Mouse (Mus musculus) lung, postnatal 0 days (tissue): ENCODE measurements around the gene Cubn. TPM values are rescaled to one million over a fixed set of nuclear protein-coding genes. Genes with fewer than 3 reads are reported as not detected.

ENCODE experiments used
- ATAC-seq: fragments of 200-750 bp; cut with Nextera tagmentation; 2 replicates; pipeline ENCODE4 v1.8.0; 2017; ENCODE audit warnings: moderate library complexity
- DNase-seq: peaks from one replicate; pipeline ENCODE4 v3.0.0-alpha.2; 2016; ENCODE audit warnings: low spot score
- H3K27ac ChIP-seq: fragments of 300-500 bp; sonication (generic); 2 replicates; pipeline ENCODE4 v1.5.1; 2014; ENCODE audit warnings: antibody characterized with exemption, mild to moderate bottlenecking, low read length, mixed read lengths
- H3K27me3 ChIP-seq: fragments of 300-500 bp; sonication (generic); replicated peaks from 2 replicates; pipeline ENCODE4 v1.6.1; 2014; ENCODE audit warnings: low read length, mixed read lengths; ENCODE audit not compliant: insufficient read depth
- H3K36me3 ChIP-seq: fragments of 300-500 bp; sonication (generic); 2 replicates; pipeline ENCODE4 v1.6.1; 2014; ENCODE audit warnings: low read length, mixed read lengths; ENCODE audit not compliant: insufficient read depth
- H3K4me1 ChIP-seq: fragments of 300-500 bp; sonication (generic); 2 replicates; pipeline ENCODE4 v1.6.1; 2014; ENCODE audit warnings: antibody characterized with exemption, low read depth, low read length, mixed read lengths; ENCODE audit not compliant: insufficient read depth
- H3K4me2 ChIP-seq: fragments of 300-500 bp; sonication (generic); replicated peaks from 2 replicates; pipeline ENCODE4 v1.6.1; 2014; ENCODE audit warnings: low read depth, mild to moderate bottlenecking, low read length, moderate library complexity, mixed read lengths
- H3K4me3 ChIP-seq: fragments of 300-500 bp; sonication (generic); 2 replicates; pipeline ENCODE4 v1.5.1; 2014; ENCODE audit warnings: low read depth, low read length
- H3K9ac ChIP-seq: fragments of 300-500 bp; sonication (generic); replicated peaks from 2 replicates; pipeline ENCODE4 v1.6.1; 2014; ENCODE audit warnings: low read depth, mild to moderate bottlenecking
- H3K9me3 ChIP-seq: fragments of 300-500 bp; sonication (generic); 2 replicates; pipeline ENCODE4 v1.6.1; 2016; ENCODE audit warnings: low read length, mixed read lengths
- CTCF ChIP-seq: IDR thresholded peaks from 2 replicates; pipeline ENCODE4 v1.5.1; 2016; ENCODE audit warnings: antibody characterized with exemption, mild to moderate bottlenecking
- EP300 ChIP-seq: IDR thresholded peaks from 2 replicates; pipeline ENCODE4 v1.6.1; 2016; ENCODE audit warnings: antibody characterized with exemption, mild to moderate bottlenecking, control low read depth
- WGBS: fragments of 180-500 bp; shearing (Covaris S2); extraction: QIAGEN DNeasy Blood & Tissue Kit; methylation state at CpG from one replicate; pipeline ENCODE4 v1.1.7; 2014; 5-methylcytosine and 5-hydroxymethylcytosine counted together
- polyA plus RNA-seq: library from polyadenylated mRNA; unstranded; fragments of >200 nt; fragmentation: Nextera tagmentation; extraction: Ambion mirVana; gene quantifications from 2 replicates; pipeline ENCODE4 v1.2.1, GENCODE M21; 2015

The Cubn gene
- polyA plus RNA-seq, 1 experiment from 2014 or later: 0.24 TPM

GRCm38 (mm10) chr2:13268681-13269293 lies 222.8 kb downstream of the Cubn start:
- H3K4me2 ChIP-seq: no peak overlapping the region
- H3K4me3 ChIP-seq: no peak overlapping the region
- no peaks in the 10 kb centered on the region for H3K9me3 ChIP-seq
- no peak for ATAC-seq
- 91% methylated on average over 4 of the region's 4 CpGs for WGBS
- DNase-seq: no peak
- TF ChIP-seq CTCF: no peak
- no peak for TF ChIP-seq EP300
- no peaks in the 10 kb centered on the region for H3K36me3 ChIP-seq
- no peak overlapping the region for H3K9ac ChIP-seq
- H3K27ac ChIP-seq: no peak overlapping the region
- H3K27me3 ChIP-seq: no peaks in the 10 kb centered on the region
- H3K4me1 ChIP-seq: peaks cover 9% of the 10 kb centered on the region; the same call in 1 of the 2 replicates

- peak; percentile 71 for DNase-seq
- no peaks in the 10 kb centered on the region for H3K9me3 ChIP-seq
- H3K4me3 ChIP-seq: no peak overlapping the region
- H3K36me3 ChIP-seq: peaks cover 5% of the 10 kb centered on the region; the same call in 1 of the 2 replicates
- no peaks in the 10 kb centered on the region for H3K4me1 ChIP-seq
- H3K27ac ChIP-seq: no peak overlapping the region
- TF ChIP-seq EP300 (no peak), CTCF (peak; percentile 85)
- ATAC-seq: no peak
- H3K4me2 ChIP-seq: no peak overlapping the region
- no peak overlapping the region for H3K9ac ChIP-seq
- no peaks in the 10 kb centered on the region for H3K27me3 ChIP-seq
- 46% methylated on average over 4 of the region's 4 CpGs for WGBS
Measured at GRCm38 (mm10) chr2:13264875-13265274, 226.7 kb downstream of the Cubn start.

GRCm38 (mm10) chr2:13263150-13263549 lies 228.5 kb downstream of the Cubn start:
- Histone ChIP-seq H3K4me2 (no peak overlapping the region), H3K27ac (no peak overlapping the region), H3K9me3 (no peaks in the 10 kb centered on the region), H3K36me3 (peaks cover 5% of the 10 kb centered on the region; the same call in 1 of the 2 replicates), H3K4me1 (no peaks in the 10 kb centered on the region), H3K4me3 (no peak overlapping the region), H3K27me3 (no peaks in the 10 kb centered on the region), H3K9ac (no peak overlapping the region)
- DNase-seq (no peak), ATAC-seq (no peak)
- TF ChIP-seq EP300 (no peak), CTCF (no peak)
- 72% methylated on average over 4 of the region's 4 CpGs for WGBS

- Histone ChIP-seq H3K9ac (no peak overlapping the region), H3K27ac (no peak overlapping the region), H3K27me3 (no peaks in the 10 kb centered on the region), H3K36me3 (peaks cover 12% of the 10 kb centered on the region; the same call in 1 of the 2 replicates), H3K4me2 (no peak overlapping the region), H3K9me3 (peaks cover 4% of the 10 kb centered on the region), H3K4me1 (no peaks in the 10 kb centered on the region), H3K4me3 (no peak overlapping the region)
- WGBS: 71% methylated on average over 2 of the region's 2 CpGs
- ATAC-seq (no peak), DNase-seq (no peak)
- TF ChIP-seq EP300 (no peak), CTCF (no peak)
Measured at GRCm38 (mm10) chr2:13258606-13259005, 233.0 kb downstream of the Cubn start.

GRCm38 (mm10) chr2:13240711-13241110 lies 250.9 kb downstream of the Cubn start:
- no peak for DNase-seq
- no peak overlapping the region for H3K4me3 ChIP-seq
- H3K4me2 ChIP-seq: no peak overlapping the region
- no peak overlapping the region for H3K9ac ChIP-seq
- H3K27me3 ChIP-seq: no peaks in the 10 kb centered on the region
- H3K4me1 ChIP-seq: no peaks in the 10 kb centered on the region
- no peak for TF ChIP-seq CTCF
- TF ChIP-seq EP300: no peak
- 73% methylated on average over 9 of the region's 9 CpGs for WGBS
- H3K9me3 ChIP-seq: no peaks in the 10 kb centered on the region
- no peak for ATAC-seq
- H3K27ac ChIP-seq: no peak overlapping the region
- no peaks in the 10 kb centered on the region for H3K36me3 ChIP-seq

GRCm38 (mm10) chr2:13237140-13237901 lies 254.3 kb downstream of the Cubn start:
- Histone ChIP-seq H3K36me3 (no peaks in the 10 kb centered on the region), H3K4me2 (no peak overlapping the region), H3K9me3 (no peaks in the 10 kb centered on the region), H3K27me3 (no peaks in the 10 kb centered on the region), H3K4me1 (no peaks in the 10 kb centered on the region), H3K9ac (no peak overlapping the region), H3K4me3 (no peak overlapping the region), H3K27ac (no peak overlapping the region)
- peak; percentile 82 for DNase-seq
- TF ChIP-seq EP300 (peak; percentile 44; the same call in 1 of the 2 replicates), CTCF (peak; percentile 76)
- ATAC-seq: peak; percentile 76
- 45% methylated on average over 8 of the region's 8 CpGs for WGBS
